Mouse (Mus musculus): Measurements from ENCODE around the gene Ugt1a6a. TPM values are rescaled to one million over a fixed set of nuclear protein-coding genes. Genes with fewer than 3 reads are reported as not detected.
A peak's percentile ranks its signal among the peaks of the same experiment; 100 is the strongest.

Gene Ugt1a6a
- polyA plus RNA-seq, 1 experiment from 2014 or later: 11.0 TPM

DNA sequence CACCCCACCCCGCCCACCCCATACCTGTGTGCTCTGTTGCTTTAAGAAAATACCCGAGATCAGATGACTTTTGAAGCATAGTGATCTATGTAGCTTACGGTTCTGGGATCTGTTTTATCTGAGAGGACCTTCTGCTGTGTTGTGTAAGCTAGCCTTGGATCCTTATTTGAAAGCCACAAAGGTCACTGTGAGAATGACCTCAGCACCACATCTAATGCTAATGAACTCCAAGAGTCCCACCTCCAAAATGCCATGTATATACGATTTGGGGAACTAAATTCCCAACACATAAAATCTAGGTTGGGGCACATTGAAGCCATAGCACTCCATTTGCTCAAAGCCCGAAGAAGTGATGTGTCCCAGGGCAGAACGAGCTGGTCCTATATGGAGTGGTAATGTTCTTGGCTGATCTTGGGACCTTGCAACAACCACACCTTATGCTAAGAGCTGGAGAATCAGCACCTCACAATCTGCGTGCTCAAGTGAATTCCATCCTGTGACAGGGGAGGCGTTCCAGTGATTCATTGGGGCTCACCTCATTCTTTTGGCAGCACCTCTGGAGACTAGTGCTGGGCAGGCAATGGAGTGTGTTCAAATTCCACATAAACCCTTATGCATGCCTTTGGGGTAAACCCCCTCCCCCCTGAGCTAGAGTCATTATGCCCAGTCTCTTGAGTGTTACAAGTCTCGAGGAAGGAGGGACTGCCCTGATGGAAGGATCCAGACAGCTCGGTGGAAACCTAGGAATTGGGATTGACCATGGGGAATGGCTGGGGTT lies 122.5 kb downstream of the Ugt1a6a start:
- ATAC-seq: no peak
- no peak overlapping the region for H3K27ac ChIP-seq (ENCODE audit: low read length)
- H3K9me3 ChIP-seq (ENCODE audit: control insufficient read depth, low read length): peaks cover 10% of the 10 kb centered on the region; the same call in 1 of the 2 replicates
- 0 out of 2 replicates have a peak, but pooled peaks cover 5% of the 10 kb centered on the region for H3K4me1 ChIP-seq (ENCODE audit: control insufficient read depth, insufficient read depth, low read length)
- H3K36me3 ChIP-seq (ENCODE audit: control insufficient read depth, insufficient read depth, low read length): peaks cover 15% of the 10 kb centered on the region
- 77% methylated on average over 10 of the region's 10 CpGs for WGBS
- no peaks in the 10 kb centered on the region for H3K27me3 ChIP-seq (replicated peaks; ENCODE audit: control insufficient read depth, insufficient read depth, low read length)
- no peak overlapping the region for H3K9ac ChIP-seq (ENCODE audit: low read depth, low read length)
- no peak overlapping the region for H3K4me3 ChIP-seq (ENCODE audit: low read length)
- H3K4me2 ChIP-seq (ENCODE audit: low read depth, low read length): no peak overlapping the region

GRCm38 (mm10) chr1:88257681-88258080 lies 123.1 kb downstream of the Ugt1a6a start:
- H3K4me2 ChIP-seq (ENCODE audit: low read depth, low read length): no peak overlapping the region
- H3K9me3 ChIP-seq (ENCODE audit: control insufficient read depth, low read length): peaks cover 10% of the 10 kb centered on the region; the same call in 1 of the 2 replicates
- H3K4me1 ChIP-seq (ENCODE audit: control insufficient read depth, insufficient read depth, low read length): 0 out of 2 replicates have a peak, but pooled peaks cover 10% of the 10 kb centered on the region
- H3K9ac ChIP-seq (ENCODE audit: low read depth, low read length): no peak overlapping the region
- no peak for ATAC-seq
- H3K27ac ChIP-seq (ENCODE audit: low read length): no peak overlapping the region
- peaks cover 20% of the 10 kb centered on the region for H3K36me3 ChIP-seq (ENCODE audit: control insufficient read depth, insufficient read depth, low read length)
- WGBS: 82% methylated on average over 6 of the region's 6 CpGs
- H3K4me3 ChIP-seq (ENCODE audit: low read length): no peak overlapping the region
- H3K27me3 ChIP-seq (replicated peaks; ENCODE audit: control insufficient read depth, insufficient read depth, low read length): no peaks in the 10 kb centered on the region

DNA sequence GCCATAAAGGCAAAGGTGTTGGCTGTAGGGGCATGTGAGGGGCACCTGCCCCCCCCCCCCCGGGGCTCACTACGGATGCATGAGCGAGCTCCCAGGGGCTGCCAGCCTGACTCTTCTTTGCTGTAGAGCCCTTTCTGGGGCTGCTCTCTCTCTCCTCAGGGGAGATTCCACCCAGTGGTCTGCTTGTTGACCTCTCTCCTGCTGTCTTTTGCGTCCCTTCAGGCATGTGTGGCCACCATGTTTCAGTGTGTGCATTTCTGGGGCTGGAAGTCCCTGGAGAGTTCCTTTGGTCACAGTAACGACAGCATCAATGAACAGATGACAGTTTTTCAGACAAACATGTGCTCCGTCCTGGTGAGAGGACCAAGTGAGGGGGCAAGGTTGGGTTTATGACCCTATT lies 123.8 kb downstream of the Ugt1a6a start:
- whole genome bisulfite sequencing: 65% methylated on average over 6 of the region's 6 CpGs
- Histone ChIP-seq H3K36me3 (ENCODE audit: control insufficient read depth, insufficient read depth, low read length) (peaks cover 27% of the 10 kb centered on the region), H3K9me3 (ENCODE audit: control insufficient read depth, low read length) (peaks cover 10% of the 10 kb centered on the region; the same call in 1 of the 2 replicates), H3K4me3 (ENCODE audit: low read length) (no peak overlapping the region), H3K9ac (ENCODE audit: low read depth, low read length) (no peak overlapping the region), H3K27me3 (replicated peaks; ENCODE audit: control insufficient read depth, insufficient read depth, low read length) (no peaks in the 10 kb centered on the region), H3K27ac (ENCODE audit: low read length) (no peak overlapping the region), H3K4me2 (ENCODE audit: low read depth, low read length) (no peak overlapping the region), H3K4me1 (ENCODE audit: control insufficient read depth, insufficient read depth, low read length) (0 out of 2 replicates have a peak, but pooled peaks cover 10% of the 10 kb centered on the region)
- ATAC-seq: no peak

GRCm38 (mm10) chr1:88258881-88259642 lies 124.5 kb downstream of the Ugt1a6a start:
- no peak overlapping the region for H3K27ac ChIP-seq (ENCODE audit: low read length)
- no peak overlapping the region for H3K9ac ChIP-seq (ENCODE audit: low read depth, low read length)
- no peaks in the 10 kb centered on the region for H3K27me3 ChIP-seq (replicated peaks; ENCODE audit: control insufficient read depth, insufficient read depth, low read length)
- 0 out of 2 replicates have a peak, but pooled peaks have one; percentile 1 for ATAC-seq
- H3K36me3 ChIP-seq (ENCODE audit: control insufficient read depth, insufficient read depth, low read length): peaks cover 34% of the 10 kb centered on the region
- peaks cover 10% of the 10 kb centered on the region; the same call in 1 of the 2 replicates for H3K9me3 ChIP-seq (ENCODE audit: control insufficient read depth, low read length)
- H3K4me1 ChIP-seq (ENCODE audit: control insufficient read depth, insufficient read depth, low read length): 0 out of 2 replicates have a peak, but pooled peaks cover 10% of the 10 kb centered on the region
- WGBS: 72% methylated on average over 8 of the region's 8 CpGs
- H3K4me3 ChIP-seq (ENCODE audit: low read length): no peak overlapping the region
- H3K4me2 ChIP-seq (ENCODE audit: low read depth, low read length): no peak overlapping the region

- Histone ChIP-seq H3K36me3 (ENCODE audit: control insufficient read depth, insufficient read depth, low read length) (peaks cover 39% of the 10 kb centered on the region), H3K4me1 (ENCODE audit: control insufficient read depth, insufficient read depth, low read length) (0 out of 2 replicates have a peak, but pooled peaks cover 10% of the 10 kb centered on the region), H3K27ac (ENCODE audit: low read length) (no peak overlapping the region), H3K4me3 (ENCODE audit: low read length) (no peak overlapping the region), H3K27me3 (replicated peaks; ENCODE audit: control insufficient read depth, insufficient read depth, low read length) (no peaks in the 10 kb centered on the region), H3K9ac (ENCODE audit: low read depth, low read length) (no peak overlapping the region), H3K9me3 (ENCODE audit: control insufficient read depth, low read length) (peaks cover 10% of the 10 kb centered on the region; the same call in 1 of the 2 replicates), H3K4me2 (ENCODE audit: low read depth, low read length) (no peak overlapping the region)
- ATAC-seq: peak; percentile 11
- WGBS: 77% methylated on average over 4 of the region's 4 CpGs
Observed at GRCm38 (mm10) chr1:88259643-88260024, 125.0 kb downstream of the Ugt1a6a start.

GRCm38 (mm10) chr1:88260114-88260513 lies 125.5 kb downstream of the Ugt1a6a start:
- no peak overlapping the region for H3K9ac ChIP-seq (ENCODE audit: low read depth, low read length)
- H3K4me2 ChIP-seq (ENCODE audit: low read depth, low read length): no peak overlapping the region
- no peaks in the 10 kb centered on the region for H3K27me3 ChIP-seq (replicated peaks; ENCODE audit: control insufficient read depth, insufficient read depth, low read length)
- H3K4me3 ChIP-seq (ENCODE audit: low read length): no peak overlapping the region
- no peak overlapping the region for H3K27ac ChIP-seq (ENCODE audit: low read length)
- H3K9me3 ChIP-seq (ENCODE audit: control insufficient read depth, low read length): peaks cover 10% of the 10 kb centered on the region; the same call in 1 of the 2 replicates
- peaks cover 44% of the 10 kb centered on the region for H3K36me3 ChIP-seq (ENCODE audit: control insufficient read depth, insufficient read depth, low read length)
- 76% methylated on average over 6 of the region's 6 CpGs for WGBS
- peak; percentile 66 for ATAC-seq
- H3K4me1 ChIP-seq (ENCODE audit: control insufficient read depth, insufficient read depth, low read length): 0 out of 2 replicates have a peak, but pooled peaks cover 10% of the 10 kb centered on the region

GRCm38 (mm10) chr1:88260604-88261377 lies 126.2 kb downstream of the Ugt1a6a start:
- 83% methylated on average over 10 of the region's 10 CpGs for WGBS
- Histone ChIP-seq H3K9ac (ENCODE audit: low read depth, low read length) (no peak overlapping the region), H3K27me3 (replicated peaks; ENCODE audit: control insufficient read depth, insufficient read depth, low read length) (no peaks in the 10 kb centered on the region), H3K9me3 (ENCODE audit: control insufficient read depth, low read length) (peaks cover 6% of the 10 kb centered on the region; the same call in 1 of the 2 replicates), H3K4me3 (ENCODE audit: low read length) (no peak overlapping the region), H3K27ac (ENCODE audit: low read length) (no peak overlapping the region), H3K36me3 (ENCODE audit: control insufficient read depth, insufficient read depth, low read length) (peaks cover 51% of the 10 kb centered on the region), H3K4me2 (ENCODE audit: low read depth, low read length) (no peak overlapping the region), H3K4me1 (ENCODE audit: control insufficient read depth, insufficient read depth, low read length) (0 out of 2 replicates have a peak, but pooled peaks cover 10% of the 10 kb centered on the region)
- peak; percentile 1; the same call in 1 of the 2 replicates for ATAC-seq

- peak; percentile 8; the same call in 1 of the 2 replicates for ATAC-seq
- Histone ChIP-seq H3K9me3 (ENCODE audit: control insufficient read depth, low read length) (no peaks in the 10 kb centered on the region), H3K27me3 (replicated peaks; ENCODE audit: control insufficient read depth, insufficient read depth, low read length) (no peaks in the 10 kb centered on the region), H3K4me1 (ENCODE audit: control insufficient read depth, insufficient read depth, low read length) (0 out of 2 replicates have a peak, but pooled peaks cover 10% of the 10 kb centered on the region), H3K27ac (ENCODE audit: low read length) (no peak overlapping the region), H3K4me3 (ENCODE audit: low read length) (no peak overlapping the region), H3K4me2 (ENCODE audit: low read depth, low read length) (no peak overlapping the region), H3K36me3 (ENCODE audit: control insufficient read depth, insufficient read depth, low read length) (peaks cover 60% of the 10 kb centered on the region), H3K9ac (ENCODE audit: low read depth, low read length) (no peak overlapping the region)
- 85% methylated on average over 7 of the region's 7 CpGs for WGBS
Observed at GRCm38 (mm10) chr1:88261706-88262105, 127.1 kb downstream of the Ugt1a6a start.

All from intestine, embryonic 16.5 days (tissue).